Mouse (Mus musculus): ENCODE measurements around the gene BC025920.

The BC025920 gene

GRCm38 (mm10) chr10:81642648-81643448 is 36.8 kb downstream of the BC025920 start:
- WGBS, result 16% methylated on average over 24 of the region's 24 CpGs

GRCm38 (mm10) chr10:81643449-81644055 is 37.5 kb downstream of the BC025920 start:
- under 1% methylated on average over 75 of the region's 75 CpGs for WGBS

GRCm38 (mm10) chr10:81644162-81644561 is 38.1 kb downstream of the BC025920 start:
- WGBS, result 43% methylated on average over 2 of the region's 2 CpGs

GRCm38 (mm10) chr10:81644716-81645115 is 38.6 kb downstream of the BC025920 start:
- 93% methylated on average over 18 of the region's 18 CpGs for WGBS

DNA sequence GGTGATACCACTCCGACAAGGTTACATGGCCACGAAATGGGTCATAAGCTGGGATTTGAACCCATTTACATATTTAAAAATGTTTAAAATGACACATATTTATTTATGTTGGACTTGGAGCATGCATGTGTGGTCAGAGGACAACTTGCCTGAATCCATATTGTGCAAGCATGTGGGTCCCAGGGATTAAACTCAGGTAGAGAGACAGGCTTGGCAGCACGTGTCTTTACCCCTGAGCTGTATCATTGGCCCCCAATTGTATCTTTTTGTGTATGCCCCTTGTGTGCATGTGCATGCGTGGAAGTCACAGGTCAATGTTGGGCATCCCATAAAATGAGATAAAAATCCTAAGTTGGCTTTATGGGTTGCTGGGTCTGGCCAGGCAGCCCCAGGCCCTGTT is 39.3 kb downstream of the BC025920 start:
- 90% methylated on average over 4 of the region's 4 CpGs for WGBS

DNA sequence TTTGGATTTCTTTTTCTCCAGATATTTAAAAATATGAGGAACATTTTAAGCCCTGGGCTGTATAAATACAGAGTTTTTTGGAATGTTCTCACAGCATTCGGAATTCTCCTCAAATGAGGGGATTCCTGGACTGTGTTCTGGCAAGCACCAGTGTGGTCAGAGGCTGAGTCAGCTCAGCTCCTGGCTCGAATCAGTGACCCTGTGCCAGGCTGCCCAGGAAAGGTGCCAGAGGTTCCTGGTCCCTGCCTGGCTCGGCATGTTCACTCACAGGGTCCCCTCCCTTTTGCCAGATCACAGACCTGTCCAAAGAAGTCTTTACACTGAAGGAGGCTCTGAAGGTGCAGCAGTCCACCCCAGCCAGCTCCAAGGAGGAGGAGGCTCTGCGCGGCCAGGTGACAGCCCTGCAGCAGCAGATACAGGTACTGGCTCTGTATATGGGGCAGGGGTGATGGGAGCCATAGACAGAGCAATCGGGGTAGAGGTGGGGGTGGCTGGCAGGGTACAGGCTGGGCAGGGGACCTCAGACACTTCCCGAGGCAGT is 40.0 kb downstream of the BC025920 start:
- WGBS, result 73% methylated on average over 7 of the region's 7 CpGs

- 1% methylated on average over 34 of the region's 52 CpGs for WGBS
These were observed 43.0 kb downstream of the BC025920 start, which contains the start of gene Gm10778 for GRCm38 (mm10) chr10:81648803-81649775. TSS of gene Gm10778 (plus strand) at chr10:81649059.

- WGBS, result 92% methylated on average over 10 of the region's 10 CpGs
These were observed 49.1 kb downstream of the BC025920 start for GRCm38 (mm10) chr10:81655178-81655577.

- WGBS, result 99% methylated on average over 2 of the region's 2 CpGs
These were observed 50.1 kb downstream of the BC025920 start for GRCm38 (mm10) chr10:81656174-81656573.
